Mouse (Mus musculus) kidney, embryonic 14.5 days (tissue): ENCODE results near the gene Pou2f1. TPM values are rescaled to one million over a fixed set of nuclear protein-coding genes. Genes with fewer than 3 reads are reported as not detected.

Experiments
- ATAC-seq: fragments of 200-750 bp; cut with Nextera tagmentation; 2 replicates; pipeline ENCODE4 v1.8.0; 2017; ENCODE audit warnings: moderate number of reproducible peaks, mild to moderate bottlenecking, moderate TSS enrichment, moderate library complexity; ENCODE audit not compliant: low FRiP score, low TSS enrichment
- H3K27ac ChIP-seq: fragments of 300-500 bp; sonication (generic); 2 replicates; pipeline ENCODE4 v1.5.1; 2014; ENCODE audit warnings: low read depth, mild to moderate bottlenecking, low read length, moderate library complexity, mixed read lengths
- H3K27me3 ChIP-seq: fragments of 300-500 bp; sonication (generic); 2 replicates; pipeline ENCODE4 v1.6.1; 2014; ENCODE audit warnings: mild to moderate bottlenecking, low read length; ENCODE audit not compliant: control insufficient read depth, insufficient read depth
- H3K36me3 ChIP-seq: fragments of 300-500 bp; sonication (generic); 2 replicates; pipeline ENCODE4 v1.6.1; 2014; ENCODE audit warnings: low read length, mixed read lengths; ENCODE audit not compliant: control insufficient read depth, insufficient read depth
- H3K4me1 ChIP-seq: fragments of 300-500 bp; sonication (generic); 2 replicates; pipeline ENCODE4 v1.6.1; 2014; ENCODE audit warnings: low read length, mixed read lengths; ENCODE audit not compliant: control insufficient read depth, insufficient read depth
- H3K4me2 ChIP-seq: fragments of 300-500 bp; sonication (generic); replicated peaks from 2 replicates; pipeline ENCODE4 v1.6.1; 2014; ENCODE audit warnings: low read depth, mild to moderate bottlenecking, low read length
- H3K4me3 ChIP-seq: fragments of 300-500 bp; sonication (generic); 2 replicates; pipeline ENCODE4 v1.5.1; 2014; ENCODE audit warnings: mild to moderate bottlenecking, low read length
- H3K9ac ChIP-seq: fragments of 300-500 bp; sonication (generic); 2 replicates; pipeline ENCODE4 v1.6.1; 2014; ENCODE audit warnings: low read depth, mild to moderate bottlenecking, low read length, moderate library complexity
- H3K9me3 ChIP-seq: fragments of 300-500 bp; sonication (generic); 2 replicates; pipeline ENCODE4 v1.6.1; 2016; ENCODE audit warnings: low read length; ENCODE audit not compliant: control insufficient read depth
- WGBS: fragments of 180-500 bp; shearing (Covaris S2); extraction: QIAGEN DNeasy Blood & Tissue Kit; methylation state at CpG from one replicate; pipeline ENCODE4 v1.1.7; 2014; 5-methylcytosine and 5-hydroxymethylcytosine counted together
- polyA plus RNA-seq: library from polyadenylated mRNA; unstranded; fragments of >200 nt; fragmentation: Nextera tagmentation; extraction: Ambion mirVana; gene quantifications from 2 replicates; pipeline ENCODE4 v1.2.1, GENCODE M21; 2014

Gene Pou2f1
- polyA plus RNA-seq = 25.4 and 32.6 TPM in 2 replicates

- no peaks in the 10 kb centered on the region for H3K9me3 ChIP-seq
- peak; percentile 94 for ATAC-seq
- H3K36me3 ChIP-seq = no peaks in the 10 kb centered on the region
- WGBS = under 1% methylated on average over 58 of the region's 61 CpGs
- peak within 1 kb of the TSS; percentile 95 for H3K9ac ChIP-seq
- no peaks in the 10 kb centered on the region for H3K27me3 ChIP-seq
- H3K27ac ChIP-seq = peak within 1 kb of the TSS; percentile 87
- H3K4me2 ChIP-seq = peak within 1 kb of the TSS; percentile 87
- H3K4me1 ChIP-seq = peaks cover 25% of the 10 kb centered on the region
- peak within 1 kb of the TSS; percentile 82 for H3K4me3 ChIP-seq
Measured at GRCm38 (mm10) chr1:166002520-166003155, at the start of gene Pou2f1. Gene Pou2f1 (minus strand): TSS chr1:166002678.

- Histone ChIP-seq H3K4me1 (0 out of 2 replicates have a peak, but pooled peaks cover 10% of the 10 kb centered on the region), H3K4me3 (peak overlapping the region; percentile 42), H3K9ac (no peak overlapping the region; the same call in 1 of the 2 replicates), H3K27me3 (peaks cover 10% of the 10 kb centered on the region; the same call in 1 of the 2 replicates), H3K4me2 (peak overlapping the region; percentile 56), H3K27ac (no peak overlapping the region), H3K36me3 (no peaks in the 10 kb centered on the region), H3K9me3 (no peaks in the 10 kb centered on the region)
- 11% methylated on average over 11 of the region's 11 CpGs for WGBS
- ATAC-seq = 0 out of 2 replicates have a peak, but pooled peaks have one; percentile 37
Measured at GRCm38 (mm10) chr1:166049046-166049827, 46.8 kb upstream of the Pou2f1 start.

- H3K4me1 ChIP-seq = 0 out of 2 replicates have a peak, but pooled peaks cover 10% of the 10 kb centered on the region
- WGBS = 2% methylated on average over 23 of the region's 23 CpGs
- ATAC-seq = no peak
- H3K36me3 ChIP-seq = no peaks in the 10 kb centered on the region
- peak overlapping the region; percentile 42 for H3K4me3 ChIP-seq
- peaks cover 10% of the 10 kb centered on the region; the same call in 1 of the 2 replicates for H3K27me3 ChIP-seq
- H3K4me2 ChIP-seq = peak overlapping the region; percentile 56
- no peak overlapping the region for H3K27ac ChIP-seq
- H3K9ac ChIP-seq = peak overlapping the region; percentile 40
- H3K9me3 ChIP-seq = no peaks in the 10 kb centered on the region
Measured at GRCm38 (mm10) chr1:166048230-166048911, 45.9 kb upstream of the Pou2f1 start.

GRCm38 (mm10) chr1:166047505-166048170 lies 45.2 kb upstream of the Pou2f1 start:
- WGBS = 8% methylated on average over 25 of the region's 25 CpGs
- Histone ChIP-seq H3K4me3 (peak overlapping the region; percentile 42), H3K36me3 (no peaks in the 10 kb centered on the region), H3K9me3 (no peaks in the 10 kb centered on the region), H3K27me3 (peaks cover 10% of the 10 kb centered on the region; the same call in 1 of the 2 replicates), H3K4me2 (peak overlapping the region; percentile 56), H3K27ac (no peak overlapping the region), H3K9ac (no peak overlapping the region), H3K4me1 (0 out of 2 replicates have a peak, but pooled peaks cover 10% of the 10 kb centered on the region)
- no peak for ATAC-seq

- H3K27ac ChIP-seq = no peak overlapping the region
Measured at GRCm38 (mm10) chr1:166045894-166046197, 43.4 kb upstream of the Pou2f1 start.

GRCm38 (mm10) chr1:166045060-166045893 lies 42.8 kb upstream of the Pou2f1 start:
- Histone ChIP-seq H3K4me2 (no peak overlapping the region), H3K36me3 (no peaks in the 10 kb centered on the region), H3K27ac (no peak overlapping the region), H3K9ac (no peak overlapping the region), H3K9me3 (no peaks in the 10 kb centered on the region), H3K27me3 (peaks cover 10% of the 10 kb centered on the region; the same call in 1 of the 2 replicates), H3K4me1 (0 out of 2 replicates have a peak, but pooled peaks cover 10% of the 10 kb centered on the region), H3K4me3 (no peak overlapping the region)
- ATAC-seq = no peak; the same call in 1 of the 2 replicates
- WGBS = 27% methylated on average over 14 of the region's 14 CpGs

More at GRCm38 (mm10) chr1:166045894-166046197, 43.4 kb upstream of the Pou2f1 start:
- Histone ChIP-seq H3K9me3 (no peaks in the 10 kb centered on the region), H3K4me1 (0 out of 2 replicates have a peak, but pooled peaks cover 10% of the 10 kb centered on the region), H3K4me2 (no peak overlapping the region), H3K36me3 (no peaks in the 10 kb centered on the region), H3K27me3 (peaks cover 10% of the 10 kb centered on the region; the same call in 1 of the 2 replicates), H3K4me3 (no peak overlapping the region), H3K9ac (no peak overlapping the region)
- 68% methylated on average over 4 of the region's 4 CpGs for WGBS
- ATAC-seq = no peak

GRCm38 (mm10) chr1:166043451-166044149 lies 41.1 kb upstream of the Pou2f1 start:
- Histone ChIP-seq H3K9ac (no peak overlapping the region), H3K4me1 (0 out of 2 replicates have a peak, but pooled peaks cover 10% of the 10 kb centered on the region), H3K27me3 (peaks cover 10% of the 10 kb centered on the region; the same call in 1 of the 2 replicates), H3K4me3 (no peak overlapping the region), H3K4me2 (no peak overlapping the region), H3K36me3 (no peaks in the 10 kb centered on the region), H3K9me3 (no peaks in the 10 kb centered on the region), H3K27ac (no peak overlapping the region)
- WGBS = 72% methylated on average over 21 of the region's 21 CpGs
- no peak for ATAC-seq
